Mouse (Mus musculus) G1E-ER4 (cell line): ENCODE measurements around the gene Sbno2. TPM values are rescaled to one million over a fixed set of nuclear protein-coding genes. Genes with fewer than 3 reads are reported as not detected.

Experiments used
- GATA1 ChIP-seq: IDR thresholded peaks from one replicate; pipeline ENCODE4 v1.8.0; 2012; ENCODE audit warnings: low read length, inconsistent platforms
- polyA plus RNA-seq: library from polyadenylated mRNA; stranded (reverse); fragments of >175 nt; gene quantifications from 2 replicates; pipeline ENCODE4 v1.2.3, GENCODE M21; 2012

Gene Sbno2
- polyA plus RNA-seq, 1 experiment: 41.5 TPM

- TF ChIP-seq GATA1: no peak
Observed at GRCm38 (mm10) chr10:80091527-80091926, 13.8 kb downstream of the Sbno2 start.

- TF ChIP-seq GATA1: no peak
Observed at GRCm38 (mm10) chr10:80089146-80089545, 16.2 kb downstream of the Sbno2 start.

- TF ChIP-seq GATA1: no peak
Observed at GRCm38 (mm10) chr10:80087483-80087882, 17.9 kb downstream of the Sbno2 start.

GRCm38 (mm10) chr10:80086847-80087246, 18.5 kb downstream of the Sbno2 start:
- no peak for TF ChIP-seq GATA1

GRCm38 (mm10) chr10:80084817-80085487, 20.4 kb downstream of the Sbno2 start:
- no peak for TF ChIP-seq GATA1

- no peak for TF ChIP-seq GATA1
Observed at GRCm38 (mm10) chr10:80081075-80081474, 24.3 kb downstream of the Sbno2 start.

GRCm38 (mm10) chr10:80080396-80081070, 24.8 kb downstream of the Sbno2 start:
- TF ChIP-seq GATA1: no peak

GRCm38 (mm10) chr10:80078366-80078765, 27.0 kb downstream of the Sbno2 start:
- TF ChIP-seq GATA1: no peak

GRCm38 (mm10) chr10:80077312-80077711, 28.1 kb downstream of the Sbno2 start:
- no peak for TF ChIP-seq GATA1

- no peak for TF ChIP-seq GATA1
Observed at GRCm38 (mm10) chr10:80076386-80076785, 29.0 kb downstream of the Sbno2 start.

GRCm38 (mm10) chr10:80075924-80076323, 29.4 kb downstream of the Sbno2 start:
- TF ChIP-seq GATA1: no peak

GRCm38 (mm10) chr10:80074813-80075601, 30.4 kb downstream of the Sbno2 start:
- TF ChIP-seq GATA1: no peak

- no peak for TF ChIP-seq GATA1
Observed at GRCm38 (mm10) chr10:80072623-80073489, 32.5 kb downstream of the Sbno2 start.

- TF ChIP-seq GATA1: no peak
Observed at GRCm38 (mm10) chr10:80071516-80071900, 33.9 kb downstream of the Sbno2 start.

GRCm38 (mm10) chr10:80070837-80071515, 34.4 kb downstream of the Sbno2 start:
- TF ChIP-seq GATA1: no peak
